Mouse (Mus musculus) heart, embryonic 16.5 days (tissue): ENCODE results near the gene Ano4. TPM values are rescaled to one million over a fixed set of nuclear protein-coding genes. Genes with fewer than 3 reads are reported as not detected.

Experiments used
- ATAC-seq: fragments of 200-750 bp; cut with Nextera tagmentation; replicated peaks from 2 replicates; pipeline ENCODE4 v1.8.0; 2017; ENCODE audit warnings: moderate number of reproducible peaks; ENCODE audit not compliant: insufficient read depth, low FRiP score; ENCODE audit errors: extremely low read depth
- H3K27ac ChIP-seq: fragments of 300-500 bp; sonication (generic); 2 replicates; pipeline ENCODE4 v1.5.1; 2014; ENCODE audit warnings: mild to moderate bottlenecking, low read length, control low read depth, moderate library complexity
- H3K27me3 ChIP-seq: fragments of 300-500 bp; sonication (generic); 2 replicates; pipeline ENCODE4 v1.6.1; 2014; ENCODE audit warnings: low read length, mixed read lengths; ENCODE audit not compliant: control insufficient read depth, insufficient read depth
- H3K36me3 ChIP-seq: fragments of 300-500 bp; sonication (generic); 2 replicates; pipeline ENCODE4 v1.6.1; 2014; ENCODE audit not compliant: control insufficient read depth, insufficient read depth
- H3K4me1 ChIP-seq: fragments of 300-500 bp; sonication (generic); 2 replicates; pipeline ENCODE4 v1.6.1; 2014; ENCODE audit warnings: low read length, mixed read lengths; ENCODE audit not compliant: control insufficient read depth, insufficient read depth
- H3K4me2 ChIP-seq: fragments of 300-500 bp; sonication (generic); 2 replicates; pipeline ENCODE4 v1.6.1; 2014; ENCODE audit warnings: low read depth, mild to moderate bottlenecking, control low read depth, low read length
- H3K4me3 ChIP-seq: fragments of 300-500 bp; sonication (generic); 2 replicates; pipeline ENCODE4 v1.5.1; 2014; ENCODE audit warnings: mild to moderate bottlenecking, control low read depth, low read length
- H3K9ac ChIP-seq: fragments of 300-500 bp; sonication (generic); 2 replicates; pipeline ENCODE4 v1.6.1; 2014; ENCODE audit warnings: low read length, control low read depth
- H3K9me3 ChIP-seq: fragments of 300-500 bp; sonication (generic); replicated peaks from 2 replicates; pipeline ENCODE4 v1.6.1; 2016; ENCODE audit warnings: low read length; ENCODE audit not compliant: control insufficient read depth
- WGBS: fragments of 180-500 bp; shearing (Covaris S2); extraction: QIAGEN DNeasy Blood & Tissue Kit; methylation state at CpG from one replicate; pipeline ENCODE4 v1.1.7; 2014; 5-methylcytosine and 5-hydroxymethylcytosine counted together
- polyA plus RNA-seq: library from polyadenylated mRNA; unstranded; fragments of >200 nt; fragmentation: Nextera tagmentation; extraction: Ambion mirVana; gene quantifications from 2 replicates; pipeline ENCODE4 v1.2.1, GENCODE M21; 2015

Gene Ano4
- polyA plus RNA-seq, 1 experiment from 2014 or later, result 3.5 TPM

DNA sequence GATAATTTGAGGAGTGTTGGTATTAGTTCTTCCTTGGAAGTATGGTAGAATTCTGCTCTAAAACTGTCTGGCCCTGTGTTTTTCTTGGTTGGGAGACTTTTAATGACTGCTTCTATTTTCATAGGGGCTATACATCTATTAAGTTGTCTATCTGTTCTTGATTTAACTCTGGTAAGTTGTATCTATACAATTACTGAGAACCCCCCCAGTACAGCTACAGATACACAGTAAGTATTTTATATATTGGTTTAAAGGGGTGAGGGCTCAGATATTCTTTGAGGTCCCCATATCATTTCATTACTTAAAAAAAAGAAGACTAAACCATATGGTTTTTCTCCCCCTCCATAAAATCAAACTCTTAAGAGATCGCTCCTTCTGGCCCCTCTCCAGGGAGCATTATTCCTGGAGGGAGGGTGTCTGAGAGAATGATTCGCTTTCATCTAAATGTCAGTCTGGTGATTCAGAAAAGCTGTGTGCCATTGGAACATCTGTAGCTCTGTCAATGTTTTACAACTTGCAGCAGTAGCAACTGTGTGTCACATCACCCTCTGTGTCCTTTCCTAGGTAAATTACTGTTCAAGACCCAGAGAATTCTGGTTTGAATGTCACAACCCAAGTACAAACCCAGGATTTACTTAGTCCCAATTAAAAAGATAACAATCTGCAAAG lies 189.6 kb downstream of the Ano4 start:
- H3K4me1 ChIP-seq, result no peaks in the 10 kb centered on the region
- ATAC-seq, result no peak
- no peak overlapping the region for H3K4me2 ChIP-seq
- H3K4me3 ChIP-seq, result no peak overlapping the region
- no peak overlapping the region for H3K27ac ChIP-seq
- no peak overlapping the region for H3K9ac ChIP-seq
- H3K27me3 ChIP-seq, result no peaks in the 10 kb centered on the region
- no peaks in the 10 kb centered on the region for H3K36me3 ChIP-seq
- no peaks in the 10 kb centered on the region for H3K9me3 ChIP-seq
- 58% methylated on average over 2 of the region's 2 CpGs for WGBS

DNA sequence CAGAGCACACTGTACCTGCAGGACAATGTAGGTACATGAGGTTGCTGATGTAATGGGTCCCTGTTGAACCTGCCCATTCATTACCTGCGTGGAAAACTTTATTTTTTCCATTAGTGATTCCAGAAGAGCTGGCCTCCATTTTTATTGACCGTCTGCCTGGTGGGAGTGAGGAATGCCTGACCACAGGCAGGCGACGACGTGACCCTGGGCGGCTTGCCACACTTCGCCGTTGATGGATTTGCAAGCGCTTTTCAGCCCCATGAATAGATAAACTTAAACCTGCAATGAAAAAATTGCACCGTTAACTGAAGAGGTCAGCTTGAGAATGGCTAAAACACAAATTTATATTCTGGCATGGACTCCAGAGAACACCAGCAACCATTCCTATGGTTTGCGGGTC lies 195.4 kb downstream of the Ano4 start:
- WGBS, result 60% methylated on average over 11 of the region's 11 CpGs
- no peaks in the 10 kb centered on the region for H3K9me3 ChIP-seq

DNA sequence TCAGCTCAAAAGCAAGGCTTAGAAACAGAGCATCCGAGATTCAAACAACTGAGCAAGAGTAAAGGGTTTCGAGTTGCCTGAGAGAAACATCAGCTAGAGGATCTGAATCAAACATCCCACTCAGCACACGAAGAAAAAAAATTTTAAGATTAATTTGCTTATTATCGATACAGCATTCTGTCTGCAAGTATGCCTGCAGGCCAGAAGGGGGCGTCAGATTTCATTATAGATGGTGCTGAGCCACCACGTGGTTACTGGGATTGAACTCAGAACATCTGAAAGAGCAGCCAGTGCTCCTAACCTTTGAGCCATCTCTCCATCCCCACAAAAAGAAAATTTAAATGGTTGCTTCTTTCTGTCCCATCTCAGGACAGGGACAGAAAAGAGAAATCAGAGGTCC lies 223.2 kb downstream of the Ano4 start:
- Histone ChIP-seq H3K9me3 (no peaks in the 10 kb centered on the region), H3K27ac (no peak overlapping the region), H3K4me3 (no peak overlapping the region), H3K36me3 (no peaks in the 10 kb centered on the region), H3K9ac (no peak overlapping the region), H3K4me1 (no peaks in the 10 kb centered on the region), H3K4me2 (no peak overlapping the region), H3K27me3 (no peaks in the 10 kb centered on the region)
- no peak for ATAC-seq
- WGBS, result 57% methylated on average over 6 of the region's 6 CpGs

More for the DNA sequence above, 195.4 kb downstream of the Ano4 start:
- Histone ChIP-seq H3K4me3 (no peak overlapping the region), H3K9ac (no peak overlapping the region), H3K4me1 (no peaks in the 10 kb centered on the region), H3K36me3 (no peaks in the 10 kb centered on the region), H3K4me2 (no peak overlapping the region), H3K27ac (no peak overlapping the region), H3K27me3 (no peaks in the 10 kb centered on the region)
- ATAC-seq, result no peak

DNA sequence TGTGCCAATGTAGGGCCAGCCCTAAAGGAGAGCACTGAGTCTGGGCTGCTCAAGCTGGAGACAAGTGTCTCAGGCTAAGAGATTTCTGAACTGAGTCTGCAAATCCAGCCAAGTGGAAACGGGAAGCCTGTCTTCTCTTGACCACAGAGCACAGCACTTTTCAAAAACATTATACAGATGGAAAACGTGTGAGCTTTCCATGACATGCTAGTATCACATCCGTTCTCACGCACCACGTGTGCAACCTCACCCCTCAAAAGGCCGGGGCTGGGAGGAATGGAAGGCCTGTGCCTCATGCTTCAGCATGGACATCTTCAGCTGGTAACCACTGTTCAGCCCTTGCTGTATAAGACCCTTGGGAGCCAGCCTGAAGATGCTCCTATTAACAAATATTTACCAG lies 230.2 kb downstream of the Ano4 start:
- Histone ChIP-seq H3K4me1 (no peaks in the 10 kb centered on the region), H3K9me3 (no peaks in the 10 kb centered on the region), H3K36me3 (no peaks in the 10 kb centered on the region), H3K27ac (no peak overlapping the region), H3K4me2 (no peak overlapping the region), H3K9ac (no peak overlapping the region), H3K27me3 (no peaks in the 10 kb centered on the region), H3K4me3 (no peak overlapping the region)
- ATAC-seq, result no peak
- 82% methylated on average over 6 of the region's 6 CpGs for WGBS

DNA sequence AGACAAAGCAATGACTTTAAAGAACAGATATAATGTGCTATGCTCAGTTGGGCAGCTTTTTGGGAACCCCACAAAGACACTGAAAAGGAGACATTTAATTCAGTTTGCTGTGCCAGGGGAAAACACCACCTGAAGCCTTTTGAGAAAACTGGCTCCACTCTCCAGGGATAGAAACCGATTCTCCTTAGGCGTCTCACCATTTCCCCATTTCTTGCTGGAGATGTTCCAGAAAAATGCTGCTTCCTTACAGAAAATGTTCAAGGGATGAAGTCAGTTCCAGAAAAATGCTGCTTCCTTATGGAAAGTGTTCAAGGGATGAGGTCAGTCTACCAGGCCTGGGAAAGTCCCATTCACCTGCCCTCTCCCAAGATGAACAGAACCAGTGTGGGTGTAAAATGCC lies 233.1 kb downstream of the Ano4 start:
- Histone ChIP-seq H3K27ac (no peak overlapping the region), H3K4me3 (no peak overlapping the region), H3K9ac (no peak overlapping the region), H3K27me3 (no peaks in the 10 kb centered on the region), H3K9me3 (no peaks in the 10 kb centered on the region), H3K4me2 (no peak overlapping the region), H3K36me3 (no peaks in the 10 kb centered on the region), H3K4me1 (no peaks in the 10 kb centered on the region)
- no peak for ATAC-seq
- 59% methylated on average over 2 of the region's 2 CpGs for WGBS

DNA sequence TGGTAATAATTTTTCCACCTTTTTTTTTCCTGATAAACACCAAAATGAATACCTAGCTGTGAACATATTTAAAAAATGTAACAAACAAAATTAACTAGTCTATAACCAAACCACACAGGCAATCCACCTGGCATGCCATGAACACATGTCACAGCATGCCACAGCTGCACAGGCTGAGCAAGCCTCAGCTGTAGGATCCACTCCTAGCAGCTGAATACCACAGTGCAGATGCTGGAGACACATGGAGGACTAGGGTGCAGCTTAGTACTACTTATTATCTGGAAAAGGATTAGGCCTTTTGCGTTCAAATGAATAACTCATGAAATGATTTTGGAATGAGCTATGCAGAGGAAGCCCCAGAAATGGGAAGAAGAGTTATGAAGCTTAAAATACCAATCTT lies 233.6 kb downstream of the Ano4 start:
- Histone ChIP-seq H3K27ac (no peak overlapping the region), H3K4me1 (no peaks in the 10 kb centered on the region), H3K27me3 (no peaks in the 10 kb centered on the region), H3K9me3 (no peaks in the 10 kb centered on the region), H3K4me3 (no peak overlapping the region), H3K4me2 (no peak overlapping the region), H3K36me3 (no peaks in the 10 kb centered on the region), H3K9ac (no peak overlapping the region)
- WGBS, result 69% methylated on average over 1 of the region's 1 CpGs
- ATAC-seq, result no peak

DNA sequence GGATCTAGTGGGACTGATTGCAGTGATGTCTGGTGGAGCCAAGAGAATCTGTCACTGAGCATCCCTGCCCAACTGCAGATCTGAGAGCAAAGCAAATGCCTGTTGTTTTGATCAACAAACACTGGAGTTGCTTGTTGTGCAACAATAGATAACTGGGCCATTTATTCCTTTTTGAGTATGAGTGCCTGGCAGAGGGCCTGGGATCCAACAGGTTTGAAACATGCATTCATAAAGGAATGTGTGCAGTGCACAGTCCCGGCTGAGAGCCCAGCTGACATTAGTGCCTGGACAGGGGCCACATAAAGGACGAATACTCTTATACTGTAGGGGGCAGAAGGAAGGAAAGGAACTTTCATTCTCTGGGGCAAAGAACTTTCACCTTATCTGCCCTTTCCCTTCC lies 241.0 kb downstream of the Ano4 start:
- H3K9ac ChIP-seq, result no peak overlapping the region
- no peak overlapping the region for H3K27ac ChIP-seq
- no peak for ATAC-seq
- H3K36me3 ChIP-seq, result no peaks in the 10 kb centered on the region
- no peaks in the 10 kb centered on the region for H3K9me3 ChIP-seq
- 30% methylated on average over 2 of the region's 2 CpGs for WGBS
- no peaks in the 10 kb centered on the region for H3K27me3 ChIP-seq
- H3K4me1 ChIP-seq, result peaks cover 2% of the 10 kb centered on the region
- no peak overlapping the region for H3K4me3 ChIP-seq
- no peak overlapping the region for H3K4me2 ChIP-seq

DNA sequence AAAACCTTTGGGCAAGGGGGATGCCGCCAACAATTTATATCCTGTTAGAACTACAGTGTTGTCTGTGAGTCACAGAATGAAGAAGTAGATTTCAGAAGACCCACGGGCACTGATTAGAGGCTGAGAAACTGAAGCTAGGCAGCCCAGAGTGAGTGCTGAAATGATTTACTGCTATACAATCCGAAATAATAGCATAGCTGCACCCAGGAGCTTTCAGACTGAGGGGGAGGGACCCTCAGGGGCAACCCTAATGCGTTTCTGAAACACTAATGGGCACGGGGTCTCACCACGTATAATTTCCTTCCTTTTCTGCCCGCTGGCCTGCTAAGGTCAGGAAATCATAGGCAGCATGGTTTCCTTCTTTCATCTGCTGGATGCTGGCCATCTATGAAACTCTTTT lies 242.5 kb downstream of the Ano4 start:
- Histone ChIP-seq H3K36me3 (no peaks in the 10 kb centered on the region), H3K27me3 (no peaks in the 10 kb centered on the region), H3K9me3 (no peaks in the 10 kb centered on the region), H3K9ac (no peak overlapping the region), H3K4me3 (no peak overlapping the region), H3K4me2 (no peak overlapping the region), H3K27ac (no peak overlapping the region), H3K4me1 (peaks cover 2% of the 10 kb centered on the region)
- 52% methylated on average over 7 of the region's 7 CpGs for WGBS
- no peak for ATAC-seq

DNA sequence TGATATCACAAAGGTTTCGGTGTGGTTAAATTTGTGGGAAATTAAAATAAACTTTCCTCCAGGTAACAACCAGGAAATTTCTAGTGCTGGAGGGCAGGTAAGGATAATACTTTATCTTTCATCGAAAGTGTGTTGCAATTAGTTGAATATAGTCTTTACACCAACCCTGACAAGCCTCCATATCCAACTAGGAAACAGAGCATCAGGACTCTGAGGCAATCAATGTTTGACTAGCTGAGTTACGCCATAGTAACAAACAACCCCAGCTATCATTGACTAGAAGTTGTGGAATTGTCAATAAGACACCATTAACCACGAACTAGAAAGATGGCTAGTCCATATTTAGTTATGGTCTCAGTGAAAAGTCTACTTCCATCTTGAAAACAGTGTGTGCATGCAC lies 246.4 kb downstream of the Ano4 start:
- H3K4me1 ChIP-seq, result no peaks in the 10 kb centered on the region
- 72% methylated on average over 4 of the region's 4 CpGs for WGBS

More for the DNA sequence above, 246.4 kb downstream of the Ano4 start:
- H3K4me2 ChIP-seq, result no peak overlapping the region
- H3K9ac ChIP-seq, result no peak overlapping the region
- no peaks in the 10 kb centered on the region for H3K36me3 ChIP-seq
- no peaks in the 10 kb centered on the region for H3K9me3 ChIP-seq
- H3K4me3 ChIP-seq, result no peak overlapping the region
- no peaks in the 10 kb centered on the region for H3K27me3 ChIP-seq
- H3K27ac ChIP-seq, result no peak overlapping the region
- no peak for ATAC-seq
